Mouse (Mus musculus): ENCODE data around the gene Trappc6a. TPM values are rescaled to one million over a fixed set of nuclear protein-coding genes. Genes with fewer than 3 reads are reported as not detected.
"Not testable (repeated sequence)": the region's sequence is repeated elsewhere in the genome, so short reads cannot be mapped to it uniquely, and the experiment has no call there.

Trappc6a gene
- polyA plus RNA-seq, 1 experiment from 2014 or later, result 51.0 TPM

- not testable (repeated sequence) for H3K27me3 ChIP-seq (replicated peaks); H3K9me3 ChIP-seq; H3K4me3 ChIP-seq; H3K9ac ChIP-seq; H3K36me3 ChIP-seq; H3K4me2 ChIP-seq (replicated peaks); ATAC-seq (ENCODE audit: low FRiP score, low read depth); H3K27ac ChIP-seq
- H3K4me1 ChIP-seq, result peaks cover 11% of the 10 kb centered on the region
- WGBS, result 78% methylated on average over 7 of the region's 7 CpGs
Measured at GRCm38 (mm10) chr7:19511934-19512333, 3.7 kb downstream of the Trappc6a start.

GRCm38 (mm10) chr7:19512353-19512752 lies 4.2 kb downstream of the Trappc6a start:
- H3K4me2 ChIP-seq (replicated peaks), result no peak overlapping the region
- no peak overlapping the region for H3K27ac ChIP-seq
- H3K9me3 ChIP-seq, result no peaks in the 10 kb centered on the region
- H3K36me3 ChIP-seq, result no peaks in the 10 kb centered on the region
- peaks cover 6% of the 10 kb centered on the region; the same call in 1 of the 2 replicates for H3K27me3 ChIP-seq (replicated peaks)
- peaks cover 7% of the 10 kb centered on the region for H3K4me1 ChIP-seq
- ATAC-seq (ENCODE audit: low FRiP score, low read depth), result no peak
- WGBS, result 80% methylated on average over 6 of the region's 6 CpGs
- no peak overlapping the region for H3K9ac ChIP-seq
- H3K4me3 ChIP-seq, result no peak overlapping the region

- Histone ChIP-seq H3K4me3 (0 out of 2 replicates have a peak within 1 kb of the TSS, but pooled peaks have one; percentile 7), H3K36me3 (no peaks in the 10 kb centered on the region), H3K4me1 (peaks cover 19% of the 10 kb centered on the region), H3K9ac (peak within 1 kb of the TSS; percentile 64), H3K4me2 (replicated peaks) (peak within 1 kb of the TSS; percentile 59), H3K9me3 (no peaks in the 10 kb centered on the region), H3K27ac (no peak within 1 kb of the TSS), H3K27me3 (replicated peaks) (peaks cover 60% of the 10 kb centered on the region)
- 5% methylated on average over 29 of the region's 29 CpGs for WGBS
- ATAC-seq (ENCODE audit: low FRiP score, low read depth), result peak; percentile 22; the same call in 1 of the 2 replicates
Measured at GRCm38 (mm10) chr7:19517652-19518365, 9.6 kb downstream of the Trappc6a start, which contains the start of gene Nkpd1. Gene Nkpd1, plus strand, starts transcription at chr7:19517838.

GRCm38 (mm10) chr7:19520032-19520431 lies 11.8 kb downstream of the Trappc6a start:
- H3K4me2 ChIP-seq (replicated peaks), result peak overlapping the region; percentile 58
- WGBS, result 4% methylated on average over 23 of the region's 23 CpGs
- peaks cover 36% of the 10 kb centered on the region for H3K4me1 ChIP-seq
- H3K9me3 ChIP-seq, result no peaks in the 10 kb centered on the region
- no peak overlapping the region for H3K27ac ChIP-seq
- no peaks in the 10 kb centered on the region for H3K36me3 ChIP-seq
- H3K27me3 ChIP-seq (replicated peaks), result peaks cover 82% of the 10 kb centered on the region
- H3K4me3 ChIP-seq, result peak overlapping the region; percentile 19
- H3K9ac ChIP-seq, result peak overlapping the region; percentile 47
- ATAC-seq (ENCODE audit: low FRiP score, low read depth), result no peak

- H3K9me3 ChIP-seq, result no peaks in the 10 kb centered on the region
- H3K27me3 ChIP-seq (replicated peaks), result peaks cover 76% of the 10 kb centered on the region
- peak overlapping the region; percentile 34 for H3K4me3 ChIP-seq
- H3K4me2 ChIP-seq (replicated peaks), result peak overlapping the region; percentile 70
- 0 out of 2 replicates have a peak overlapping the region, but pooled peaks have one; percentile 40 for H3K9ac ChIP-seq
- ATAC-seq (ENCODE audit: low FRiP score, low read depth), result no peak; the same call in 1 of the 2 replicates
- H3K36me3 ChIP-seq, result no peaks in the 10 kb centered on the region
- WGBS, result 15% methylated on average over 72 of the region's 72 CpGs
- no peak overlapping the region for H3K27ac ChIP-seq
- H3K4me1 ChIP-seq, result peaks cover 30% of the 10 kb centered on the region
Measured at GRCm38 (mm10) chr7:19523017-19523756, 15.0 kb downstream of the Trappc6a start.

- Histone ChIP-seq H3K36me3 (peaks cover 2% of the 10 kb centered on the region), H3K4me3 (peak overlapping the region; percentile 34), H3K27me3 (replicated peaks) (peaks cover 69% of the 10 kb centered on the region), H3K9me3 (no peaks in the 10 kb centered on the region), H3K27ac (no peak overlapping the region), H3K4me2 (replicated peaks) (peak overlapping the region; percentile 70), H3K9ac (peak overlapping the region; percentile 33), H3K4me1 (peaks cover 30% of the 10 kb centered on the region)
- ATAC-seq (ENCODE audit: low FRiP score, low read depth), result peak; percentile 65
- WGBS, result 2% methylated on average over 64 of the region's 64 CpGs
Measured at GRCm38 (mm10) chr7:19523757-19524419, 15.7 kb downstream of the Trappc6a start.

- no peak overlapping the region for H3K27ac ChIP-seq
- peak overlapping the region; percentile 33 for H3K9ac ChIP-seq
- H3K4me3 ChIP-seq, result peak overlapping the region; percentile 34
- WGBS, result 12% methylated on average over 24 of the region's 24 CpGs
- ATAC-seq (ENCODE audit: low FRiP score, low read depth), result peak; percentile 49
- peak overlapping the region; percentile 70 for H3K4me2 ChIP-seq (replicated peaks)
- peaks cover 29% of the 10 kb centered on the region for H3K4me1 ChIP-seq
- peaks cover 62% of the 10 kb centered on the region for H3K27me3 ChIP-seq (replicated peaks)
- H3K9me3 ChIP-seq, result no peaks in the 10 kb centered on the region
- H3K36me3 ChIP-seq, result peaks cover 8% of the 10 kb centered on the region
Measured at GRCm38 (mm10) chr7:19524420-19525104, 16.4 kb downstream of the Trappc6a start.

- 65% methylated on average over 2 of the region's 2 CpGs for WGBS
- H3K27me3 ChIP-seq (replicated peaks), result peaks cover 56% of the 10 kb centered on the region
- ATAC-seq (ENCODE audit: low FRiP score, low read depth), result no peak
- peaks cover 23% of the 10 kb centered on the region for H3K4me1 ChIP-seq
- no peak overlapping the region for H3K9ac ChIP-seq
- H3K9me3 ChIP-seq, result no peaks in the 10 kb centered on the region
- H3K36me3 ChIP-seq, result peaks cover 14% of the 10 kb centered on the region
- no peak overlapping the region; the same call in 1 of the 2 replicates for H3K4me2 ChIP-seq (replicated peaks)
- H3K27ac ChIP-seq, result no peak overlapping the region
- no peak overlapping the region for H3K4me3 ChIP-seq
Measured at GRCm38 (mm10) chr7:19525105-19525481, 16.9 kb downstream of the Trappc6a start.

- no peaks in the 10 kb centered on the region for H3K4me1 ChIP-seq
- no peak overlapping the region for H3K4me3 ChIP-seq
- H3K36me3 ChIP-seq, result peaks cover 71% of the 10 kb centered on the region
- no peak for ATAC-seq (ENCODE audit: low FRiP score, low read depth)
- no peak overlapping the region for H3K4me2 ChIP-seq (replicated peaks)
- H3K9me3 ChIP-seq, result no peaks in the 10 kb centered on the region
- H3K27me3 ChIP-seq (replicated peaks), result no peaks in the 10 kb centered on the region
- 72% methylated on average over 10 of the region's 10 CpGs for whole genome bisulfite sequencing
- H3K27ac ChIP-seq, result no peak overlapping the region
- no peak overlapping the region for H3K9ac ChIP-seq
Measured at GRCm38 (mm10) chr7:19531077-19531476, 22.9 kb downstream of the Trappc6a start.

GRCm38 (mm10) chr7:19532240-19532639 lies 24.0 kb downstream of the Trappc6a start:
- no peaks in the 10 kb centered on the region for H3K27me3 ChIP-seq (replicated peaks)
- no peak overlapping the region for H3K4me2 ChIP-seq (replicated peaks)
- ATAC-seq (ENCODE audit: low FRiP score, low read depth), result no peak
- H3K9me3 ChIP-seq, result no peaks in the 10 kb centered on the region
- WGBS, result 91% methylated on average over 14 of the region's 14 CpGs
- no peaks in the 10 kb centered on the region for H3K4me1 ChIP-seq
- H3K9ac ChIP-seq, result 0 out of 2 replicates have a peak overlapping the region, but pooled peaks have one; percentile 5
- H3K4me3 ChIP-seq, result no peak overlapping the region
- peaks cover 71% of the 10 kb centered on the region for H3K36me3 ChIP-seq
- no peak overlapping the region for H3K27ac ChIP-seq

- Histone ChIP-seq H3K9ac (no peak overlapping the region), H3K27me3 (replicated peaks) (no peaks in the 10 kb centered on the region), H3K4me3 (no peak overlapping the region), H3K27ac (no peak overlapping the region), H3K4me1 (no peaks in the 10 kb centered on the region), H3K36me3 (peaks cover 61% of the 10 kb centered on the region), H3K4me2 (replicated peaks) (no peak overlapping the region), H3K9me3 (no peaks in the 10 kb centered on the region)
- WGBS, result 95% methylated on average over 10 of the region's 10 CpGs
- ATAC-seq (ENCODE audit: low FRiP score, low read depth), result no peak
Measured at GRCm38 (mm10) chr7:19534676-19535075, 26.5 kb downstream of the Trappc6a start.

Measured in neural tube, embryonic 12.5 days (tissue).